Mouse (Mus musculus) liver, embryonic 14.5 days (tissue): ENCODE measurements at regions not wholly inside any gene's neighbourhood (a gene's known extent, or its start where the extent isn't known, plus 50 kb on each side); places are given as distances from the start of the nearest gene placed in this dataset.

Experiments
- ATAC-seq: fragments of 200-750 bp; cut with Nextera tagmentation; 2 replicates; pipeline ENCODE4 v1.8.0; 2017; ENCODE audit warnings: moderate number of reproducible peaks, mild to moderate bottlenecking, moderate library complexity; ENCODE audit not compliant: insufficient read depth
- DNase-seq, 3 experiments: peaks; one replicate each; pipeline ENCODE4 v3.0.0-alpha.2; 2012 to 2013; ENCODE audit warnings: low read depth in 3 of 3, low spot score in 3 of 3
- H3K27ac ChIP-seq: fragments of 300-500 bp; sonication (generic); 2 replicates; pipeline ENCODE4 v1.5.1; 2014; ENCODE audit warnings: moderate library complexity, mild to moderate bottlenecking, control low read depth, inconsistent platforms
- H3K27me3 ChIP-seq: fragments of 300-500 bp; sonication (generic); 2 replicates; pipeline ENCODE4 v1.6.1; 2014; ENCODE audit warnings: mild to moderate bottlenecking, low read length, moderate library complexity; ENCODE audit not compliant: control insufficient read depth, insufficient read depth
- H3K36me3 ChIP-seq: fragments of 300-500 bp; sonication (generic); replicated peaks from 2 replicates; pipeline ENCODE4 v1.6.1; 2014; ENCODE audit warnings: low read depth; ENCODE audit not compliant: control insufficient read depth, insufficient read depth
- H3K4me1 ChIP-seq, 2 experiments: fragments of 200-500 bp in 1 of 2; fragments of 300-500 bp in 1 of 2; sonication (generic) in 1 of 2; replicated peaks; 2 replicates each; pipeline ENCODE4 v1.6.1; 2012 to 2014; ENCODE audit warnings: antibody characterized with exemption in 1 of 2, inconsistent platforms in 1 of 2, low read length in 1 of 2; ENCODE audit not compliant: control insufficient read depth in 2 of 2, insufficient read depth in 2 of 2
- H3K4me2 ChIP-seq: fragments of 300-500 bp; sonication (generic); 2 replicates; pipeline ENCODE4 v1.6.1; 2014; ENCODE audit warnings: low read depth, mild to moderate bottlenecking, control low read depth, moderate library complexity
- H3K4me3 ChIP-seq, 2 experiments: fragments of 200-500 bp in 1 of 2; fragments of 300-500 bp in 1 of 2; sonication (generic) in 1 of 2; 2 replicates each; pipeline ENCODE4 v1.5.1; 2012 to 2014; ENCODE audit warnings: low read depth in 2 of 2, low read length in 2 of 2, mild to moderate bottlenecking in 2 of 2, control low read depth in 1 of 2, inconsistent platforms in 1 of 2, moderate library complexity in 1 of 2; ENCODE audit not compliant: insufficient read depth in 1 of 2
- H3K9ac ChIP-seq: fragments of 300-500 bp; sonication (generic); replicated peaks from 2 replicates; pipeline ENCODE4 v1.6.1; 2014; ENCODE audit warnings: mild to moderate bottlenecking, control low read depth, moderate library complexity
- H3K9me3 ChIP-seq: fragments of 300-500 bp; sonication (generic); 2 replicates; pipeline ENCODE4 v1.6.1; 2016; ENCODE audit warnings: low read length, mixed read lengths; ENCODE audit not compliant: control insufficient read depth
- CTCF ChIP-seq: IDR thresholded peaks from 2 replicates; pipeline ENCODE4 v1.5.1; 2016; ENCODE audit warnings: antibody characterized with exemption, low read depth, control low read depth
- EP300 ChIP-seq: IDR thresholded peaks from 2 replicates; pipeline ENCODE4 v1.6.1; 2016; ENCODE audit warnings: antibody characterized with exemption, low read depth
- WGBS: fragments of 180-500 bp; shearing (Covaris S2); extraction: QIAGEN DNeasy Blood & Tissue Kit; methylation state at CpG from one replicate; pipeline ENCODE4 v1.1.7; 2014; ENCODE audit not compliant: insufficient replicate concordance; 5-methylcytosine and 5-hydroxymethylcytosine counted together

- no peaks in the 10 kb centered on the region for H3K4me1 ChIP-seq
- H3K4me2 ChIP-seq: no peak overlapping the region
- no peak for TF ChIP-seq CTCF
- no peak for TF ChIP-seq EP300
- no peak overlapping the region for H3K27ac ChIP-seq
- no peak for ATAC-seq
- H3K9ac ChIP-seq: no peak overlapping the region
- WGBS: 58% methylated on average over 9 of the region's 9 CpGs
- H3K4me3 ChIP-seq: no peak overlapping the region
- no peaks in the 10 kb centered on the region for H3K9me3 ChIP-seq
- DNase-seq: no peak
- no peaks in the 10 kb centered on the region for H3K27me3 ChIP-seq
- no peaks in the 10 kb centered on the region for H3K36me3 ChIP-seq
Observed at GRCm38 (mm10) chr16:39151325-39152318, 259.2 kb downstream of the Igsf11 start.

DNA sequence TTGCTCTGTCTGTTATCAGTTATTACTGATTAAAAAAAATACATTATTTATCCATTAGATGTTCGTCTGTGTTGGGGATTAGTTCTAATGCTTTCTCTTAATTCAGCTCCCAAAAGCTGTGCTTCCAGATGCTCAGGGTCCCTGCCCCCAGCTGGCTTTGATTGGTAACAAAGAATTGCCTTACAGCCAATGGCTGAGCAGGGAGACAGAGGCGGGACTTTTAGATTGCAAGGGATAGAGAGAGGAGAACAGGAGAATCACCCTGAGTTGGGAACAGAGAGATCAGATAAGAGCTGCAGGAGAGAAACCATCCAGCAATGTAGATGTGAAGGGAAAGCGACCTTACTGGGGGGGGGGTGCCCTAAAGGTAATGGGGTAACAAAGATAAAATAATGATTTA, 266.4 kb downstream of the Igsf11 start:
- no peak overlapping the region for H3K27ac ChIP-seq
- no peaks in the 10 kb centered on the region for H3K9me3 ChIP-seq
- TF ChIP-seq CTCF: no peak
- TF ChIP-seq EP300: no peak
- no peak for ATAC-seq
- DNase-seq: no peak
- whole genome bisulfite sequencing: 36% methylated on average over 3 of the region's 3 CpGs
- H3K4me1 ChIP-seq: no peaks in the 10 kb centered on the region
- no peaks in the 10 kb centered on the region for H3K27me3 ChIP-seq
- H3K4me2 ChIP-seq: no peak overlapping the region
- no peak overlapping the region for H3K9ac ChIP-seq
- no peaks in the 10 kb centered on the region for H3K36me3 ChIP-seq
- no peak overlapping the region for H3K4me3 ChIP-seq

DNA sequence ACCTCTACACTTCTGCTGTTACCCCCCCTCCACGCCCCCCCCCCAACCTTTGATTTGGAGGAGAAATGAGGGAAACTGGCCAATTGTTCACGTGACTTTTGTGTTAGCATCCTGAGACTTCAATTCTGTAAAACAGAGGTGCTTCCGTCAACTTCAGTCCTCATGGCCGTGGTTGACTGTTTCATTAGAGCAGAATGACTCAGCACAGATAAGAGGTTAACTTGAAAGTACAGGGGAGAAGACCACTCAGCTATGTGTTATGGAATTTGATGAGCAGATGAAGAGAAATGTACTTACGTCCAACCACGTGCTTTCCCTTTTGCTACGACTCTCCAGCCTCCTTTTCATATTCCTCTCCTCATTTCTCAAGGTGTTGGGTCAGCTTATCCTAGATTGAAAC, 267.3 kb downstream of the Igsf11 start:
- Histone ChIP-seq H3K27ac (no peak overlapping the region), H3K36me3 (no peaks in the 10 kb centered on the region), H3K9me3 (no peaks in the 10 kb centered on the region), H3K9ac (no peak overlapping the region), H3K4me2 (no peak overlapping the region), H3K4me1 (no peaks in the 10 kb centered on the region), H3K4me3 (no peak overlapping the region), H3K27me3 (no peaks in the 10 kb centered on the region)
- DNase-seq (no peak), ATAC-seq (no peak)
- TF ChIP-seq CTCF (no peak), EP300 (no peak)
- 50% methylated on average over 7 of the region's 7 CpGs for WGBS

GRCm38 (mm10) chr16:39162684-39163083, 270.2 kb downstream of the Igsf11 start:
- no peaks in the 10 kb centered on the region for H3K4me1 ChIP-seq
- H3K27me3 ChIP-seq: no peaks in the 10 kb centered on the region
- no peaks in the 10 kb centered on the region for H3K9me3 ChIP-seq
- no peak overlapping the region for H3K4me2 ChIP-seq
- no peaks in the 10 kb centered on the region for H3K36me3 ChIP-seq
- no peak for DNase-seq
- ATAC-seq: no peak
- 24% methylated on average over 1 of the region's 1 CpGs for WGBS
- H3K4me3 ChIP-seq: no peak overlapping the region
- TF ChIP-seq CTCF: no peak
- no peak overlapping the region for H3K9ac ChIP-seq
- H3K27ac ChIP-seq: no peak overlapping the region

DNA sequence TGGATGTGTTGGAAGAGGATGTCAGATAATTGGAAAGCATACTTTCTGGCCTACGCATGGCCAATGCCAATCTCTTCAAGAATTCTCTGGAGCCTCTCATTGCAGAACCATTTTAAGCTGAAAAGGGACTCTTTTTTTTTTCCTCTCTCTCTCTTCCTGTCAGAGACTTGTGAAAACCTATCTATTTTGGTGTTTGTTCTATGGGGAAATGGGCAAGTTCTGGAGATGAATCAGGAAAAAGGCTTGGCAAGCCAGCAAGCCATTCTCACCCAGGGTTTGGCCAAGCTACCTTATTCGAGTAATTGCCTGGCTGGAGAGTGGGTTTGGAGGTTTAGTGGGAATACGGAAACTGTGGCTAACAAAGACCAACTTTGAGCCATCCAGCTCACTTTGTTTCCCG, 299.4 kb downstream of the Igsf11 start:
- Histone ChIP-seq H3K27ac (no peak overlapping the region), H3K4me2 (no peak overlapping the region), H3K36me3 (no peaks in the 10 kb centered on the region), H3K4me3 (no peak overlapping the region), H3K9me3 (no peaks in the 10 kb centered on the region), H3K4me1 (no peaks in the 10 kb centered on the region), H3K27me3 (no peaks in the 10 kb centered on the region), H3K9ac (no peak overlapping the region)
- no peak for TF ChIP-seq CTCF
- no peak for TF ChIP-seq EP300
- no peak for DNase-seq
- ATAC-seq: no peak
- 55% methylated on average over 4 of the region's 4 CpGs for WGBS
